Mouse (Mus musculus) large intestine, adult 2 months (tissue): ENCODE measurements around the gene Corin. TPM values are rescaled to one million over a fixed set of nuclear protein-coding genes. Genes with fewer than 3 reads are reported as not detected.

Experiments used
- DNase-seq: peaks from one replicate; pipeline ENCODE4 v3.0.0-alpha.2; 2012; ENCODE audit warnings: low read depth, low spot score
- WGBS: fragments of 180-500 bp; shearing (Covaris S2); methylation state at CpG from one replicate; pipeline ENCODE4 v1.1.7; 2018; 5-methylcytosine and 5-hydroxymethylcytosine counted together
- polyA plus RNA-seq: library from polyadenylated mRNA; depleted of rRNA; stranded (reverse); fragments of >200 nt; gene quantifications from 2 replicates; pipeline ENCODE4 v1.2.3, GENCODE M21; 2012

The Corin gene
- polyA plus RNA-seq, 1 experiment: not detected

- DNase-seq: no peak
- 56% methylated on average over 2 of the region's 2 CpGs for WGBS
Measured at GRCm38 (mm10) chr5:72348591-72348990, 155.7 kb downstream of the Corin start.

- WGBS: 67% methylated on average over 5 of the region's 5 CpGs
- no peak for DNase-seq
Measured at GRCm38 (mm10) chr5:72335873-72336272, 168.4 kb downstream of the Corin start.

GRCm38 (mm10) chr5:72332901-72333300 is 171.4 kb downstream of the Corin start:
- 77% methylated on average over 10 of the region's 10 CpGs for WGBS
- no peak for DNase-seq

- WGBS: 78% methylated on average over 2 of the region's 2 CpGs
- no peak for DNase-seq
Measured at GRCm38 (mm10) chr5:72331217-72331616, 173.1 kb downstream of the Corin start.

GRCm38 (mm10) chr5:72330648-72331047 is 173.6 kb downstream of the Corin start:
- no peak for DNase-seq
- WGBS: 76% methylated on average over 11 of the region's 11 CpGs

GRCm38 (mm10) chr5:72329453-72329852 is 174.8 kb downstream of the Corin start:
- no peak for DNase-seq
- 56% methylated on average over 8 of the region's 8 CpGs for WGBS

- DNase-seq: no peak
- 74% methylated on average over 4 of the region's 4 CpGs for WGBS
Measured at GRCm38 (mm10) chr5:72315282-72315681, 189.0 kb downstream of the Corin start.

GRCm38 (mm10) chr5:72298418-72299104 is 205.7 kb downstream of the Corin start:
- DNase-seq: no peak
- 84% methylated on average over 10 of the region's 10 CpGs for WGBS

- DNase-seq: no peak
- 40% methylated on average over 3 of the region's 3 CpGs for WGBS
Measured at GRCm38 (mm10) chr5:72285077-72285476, 219.2 kb downstream of the Corin start.

- WGBS: 20% methylated on average over 2 of the region's 2 CpGs
- no peak for DNase-seq
Measured at GRCm38 (mm10) chr5:72282907-72283306, 221.4 kb downstream of the Corin start.

- no peak for DNase-seq
- WGBS: 45% methylated on average over 8 of the region's 8 CpGs
Measured at GRCm38 (mm10) chr5:72269652-72270051, 234.6 kb downstream of the Corin start.

- WGBS: 82% methylated on average over 10 of the region's 10 CpGs
- no peak for DNase-seq
Measured at GRCm38 (mm10) chr5:72269204-72269603, 235.1 kb downstream of the Corin start.

- WGBS: 87% methylated on average over 7 of the region's 7 CpGs
- no peak for DNase-seq
Measured at GRCm38 (mm10) chr5:72266955-72267535, 237.2 kb downstream of the Corin start.

- 71% methylated on average over 15 of the region's 15 CpGs for WGBS
- DNase-seq: no peak
Measured at GRCm38 (mm10) chr5:72264195-72264751, 240.0 kb downstream of the Corin start.

GRCm38 (mm10) chr5:72261802-72262324 is 242.4 kb downstream of the Corin start:
- DNase-seq: no peak
- WGBS: 70% methylated on average over 3 of the region's 3 CpGs

GRCm38 (mm10) chr5:72259298-72259621 is 245.0 kb downstream of the Corin start:
- 63% methylated on average over 3 of the region's 3 CpGs for WGBS
- no peak for DNase-seq

- no peak for DNase-seq
- 83% methylated on average over 17 of the region's 17 CpGs for WGBS
Measured at GRCm38 (mm10) chr5:72258409-72259297, 245.6 kb downstream of the Corin start.

GRCm38 (mm10) chr5:72257084-72257483 is 247.2 kb downstream of the Corin start:
- no peak for DNase-seq
- 68% methylated on average over 10 of the region's 10 CpGs for WGBS

- no peak for DNase-seq
- 64% methylated on average over 10 of the region's 10 CpGs for WGBS
Measured at GRCm38 (mm10) chr5:72254958-72255357, 249.3 kb downstream of the Corin start.

GRCm38 (mm10) chr5:72250180-72250579 is 254.1 kb downstream of the Corin start:
- WGBS: 69% methylated on average over 1 of the region's 1 CpGs
- DNase-seq: no peak
